Mouse (Mus musculus) stomach, embryonic 15.5 days (tissue): Measurements from ENCODE around the gene Cd244a. TPM values are rescaled to one million over a fixed set of nuclear protein-coding genes. Genes with fewer than 3 reads are reported as not detected.

Source experiments
- microRNA-seq: library from miRNA; unstranded; fragments of <30 nt; microRNA quantifications from one replicate; pipeline ENCODE4, GENCODE M21; 2016
- polyA plus RNA-seq: library from polyadenylated mRNA; unstranded; fragments of >200 nt; fragmentation: Nextera tagmentation; extraction: Ambion mirVana; gene quantifications from 2 replicates; pipeline ENCODE4 v1.2.1, GENCODE M21; 2015

The Cd244a gene
- polyA plus RNA-seq, 1 experiment from 2014 or later, result 0.50 TPM

Small RNA genes within 50 kb of the gene (microRNA-seq; reads per million reads assigned to microRNA genes)
- not detected for gene Mir7683

Other genes with a start within 250 kb of the Cd244a start
- gene Dedd, start 230.0 kb upstream of the Cd244a start, polyA plus RNA-seq, result 43.1 and 44.7 TPM in 2 replicates
- 42.0 and 46.4 TPM in 2 replicates for gene Nit1, start 213.5 kb upstream of the Cd244a start, polyA plus RNA-seq
- 97.2 and 99.5 TPM in 2 replicates for gene Pfdn2, start 213.5 kb upstream of the Cd244a start, polyA plus RNA-seq
- gene Klhdc9, start 198.4 kb upstream of the Cd244a start, polyA plus RNA-seq, result 1.0 and 1.8 TPM in 2 replicates
- 19.3 and 26.5 TPM in 2 replicates for gene Nectin4, start 189.1 kb upstream of the Cd244a start, polyA plus RNA-seq
- 2.9 and 3.0 TPM in 2 replicates for gene Arhgap30, start 170.2 kb upstream of the Cd244a start, polyA plus RNA-seq
- 63.3 and 66.5 TPM in 2 replicates for gene Usf1, start 147.9 kb upstream of the Cd244a start, polyA plus RNA-seq
- 5.3 and 5.9 TPM in 2 replicates for gene Tstd1, start 140.3 kb upstream of the Cd244a start, polyA plus RNA-seq
- 108 and 121 TPM in 2 replicates for gene F11r, start 121.7 kb upstream of the Cd244a start, polyA plus RNA-seq
- gene Alyref2, start 55.7 kb upstream of the Cd244a start, polyA plus RNA-seq, result 14.4 and 15.0 TPM in 2 replicates
- 0.23 TPM in 1 of 2 replicates, not detected in the other for gene Itln1, start 23.9 kb upstream of the Cd244a start, polyA plus RNA-seq
- 0.71 and 0.76 TPM in 2 replicates for gene Ly9, start 48.2 kb downstream of the Cd244a start, polyA plus RNA-seq
- 0.23 and 0.36 TPM in 2 replicates for gene Slamf7, start 93.8 kb downstream of the Cd244a start, polyA plus RNA-seq
- 4.7 and 6.1 TPM in 2 replicates for gene Cd48, start 122.8 kb downstream of the Cd244a start, polyA plus RNA-seq
- 0.19 and 0.31 TPM in 2 replicates for gene Slamf1, start 207.9 kb downstream of the Cd244a start, polyA plus RNA-seq